Mouse (Mus musculus) layer of hippocampus, postnatal 10 days (tissue): ENCODE measurements around the gene Tspan5. TPM values are rescaled to one million over a fixed set of nuclear protein-coding genes. Genes with fewer than 3 reads are reported as not detected.

Experiments used
- DNase-seq, 2 experiments: peaks; one replicate each; pipeline ENCODE4 v3.0.0; 2021; ENCODE audit warnings: low spot score in 2 of 2
- total RNA-seq, 2 experiments: library from RNA; stranded (reverse); gene quantifications; 2 replicates each; pipeline ENCODE4 v1.2.3; 2021

Tspan5 gene
- total RNA-seq, 2 experiments from 2014 or later: 149 to 163 TPM

- no peak for DNase-seq
These were observed 101.2 kb downstream of the Tspan5 start for GRCm38 (mm10) chr3:138843180-138843579.

- DNase-seq: no peak
These were observed 101.6 kb downstream of the Tspan5 start for GRCm38 (mm10) chr3:138843641-138844040.

GRCm38 (mm10) chr3:138845820-138846219, 103.8 kb downstream of the Tspan5 start:
- DNase-seq: no peak

- DNase-seq: no peak
These were observed 105.8 kb downstream of the Tspan5 start for GRCm38 (mm10) chr3:138847809-138848208.

GRCm38 (mm10) chr3:138849755-138850301, 107.8 kb downstream of the Tspan5 start:
- no peak for DNase-seq

DNA sequence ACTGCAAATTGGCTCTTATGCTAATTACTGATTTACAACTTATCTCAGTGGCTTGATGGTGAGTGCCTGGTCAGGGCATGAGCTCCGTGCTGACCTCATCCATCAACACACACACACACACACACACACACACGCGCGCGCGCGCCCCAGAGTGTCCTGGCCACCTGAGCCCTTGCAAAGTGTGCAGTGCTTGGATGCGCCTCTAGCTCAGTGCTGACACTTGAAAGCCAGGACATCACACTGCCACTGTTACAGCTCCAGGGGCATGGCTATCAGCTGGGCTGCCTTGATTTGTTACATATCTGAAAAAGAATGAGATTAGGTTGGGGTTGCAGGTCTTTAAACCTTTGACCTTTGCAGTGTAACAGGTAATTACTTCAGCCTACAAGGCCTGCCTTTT, 109.9 kb downstream of the Tspan5 start:
- no peak for DNase-seq

- no peak for DNase-seq
These were observed 111.1 kb downstream of the Tspan5 start for GRCm38 (mm10) chr3:138852982-138853689.

GRCm38 (mm10) chr3:138853996-138854836, 112.2 kb downstream of the Tspan5 start:
- no peak for DNase-seq

DNA sequence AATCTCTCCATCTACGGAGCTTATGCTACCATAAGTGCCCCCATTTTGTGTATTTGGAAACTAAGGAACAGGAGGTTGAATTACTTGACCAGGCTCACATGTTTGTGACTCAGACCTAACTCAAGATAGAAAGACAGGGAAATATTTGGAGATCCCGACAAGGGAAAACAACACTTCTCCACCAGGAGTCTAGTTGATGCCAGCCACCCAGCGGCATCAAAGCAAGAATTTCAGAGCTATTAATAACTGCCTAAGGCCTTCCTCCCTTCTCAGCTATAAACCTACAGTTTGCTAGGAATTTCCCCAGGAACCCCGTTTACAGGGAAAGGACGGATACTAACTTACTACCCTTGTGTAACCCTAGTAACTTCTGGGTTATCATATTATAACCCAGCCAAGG, 113.4 kb downstream of the Tspan5 start:
- no peak for DNase-seq

DNA sequence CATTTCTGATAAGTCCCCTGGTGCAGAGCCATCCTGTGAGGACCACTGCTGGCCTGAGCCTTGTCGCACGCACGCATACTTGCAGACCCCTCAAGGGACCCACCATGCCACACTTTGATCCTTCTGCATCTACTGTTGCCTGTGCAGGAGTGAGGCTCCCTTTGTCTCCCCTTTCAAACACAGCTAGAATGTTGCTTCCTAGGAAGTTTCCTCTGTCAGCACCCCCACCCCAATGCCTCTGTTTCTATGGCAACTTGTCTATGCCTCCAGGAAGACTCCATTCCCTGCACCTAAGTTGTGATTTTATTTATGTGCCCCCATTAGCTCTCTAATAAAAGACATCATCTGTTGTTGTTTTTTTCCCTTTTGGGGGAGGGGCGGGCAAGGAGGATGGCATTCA, 115.0 kb downstream of the Tspan5 start:
- DNase-seq: no peak

DNA sequence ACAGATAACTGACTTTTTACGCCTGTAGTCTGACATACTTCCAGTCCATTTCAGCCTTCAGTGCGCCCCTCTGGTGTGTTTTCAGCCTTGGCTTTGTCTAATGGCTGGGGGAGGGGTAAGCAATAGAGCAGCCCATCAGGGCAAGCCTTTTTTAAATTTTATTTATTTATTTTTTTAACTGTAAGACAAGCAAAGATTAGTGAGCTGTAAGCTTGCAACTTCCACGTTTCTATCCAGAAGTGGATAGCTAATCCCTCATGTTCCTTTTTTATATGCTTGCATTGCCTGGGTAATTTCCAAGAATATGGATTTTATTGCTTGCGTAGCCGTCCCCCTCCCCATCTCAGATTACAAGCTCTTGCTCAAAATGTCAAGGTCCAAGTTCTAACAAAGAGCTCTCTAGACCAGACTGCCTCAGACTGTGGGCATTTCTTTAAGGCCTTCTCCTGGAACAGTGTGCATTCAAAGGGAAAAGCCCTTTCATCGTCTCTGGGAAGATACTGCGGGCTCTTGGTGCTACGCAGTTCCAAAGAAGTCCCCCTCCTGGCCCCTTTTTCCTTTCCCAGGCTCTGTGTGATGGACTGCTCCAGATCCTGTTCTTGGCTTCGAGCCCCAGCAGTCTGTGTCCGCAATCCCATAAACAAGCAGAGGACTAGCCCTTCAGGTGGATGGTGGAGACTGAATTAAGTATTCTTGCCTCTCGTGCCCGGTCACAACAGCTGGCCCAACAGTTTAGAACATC, 116.0 kb downstream of the Tspan5 start:
- no peak for DNase-seq

DNA sequence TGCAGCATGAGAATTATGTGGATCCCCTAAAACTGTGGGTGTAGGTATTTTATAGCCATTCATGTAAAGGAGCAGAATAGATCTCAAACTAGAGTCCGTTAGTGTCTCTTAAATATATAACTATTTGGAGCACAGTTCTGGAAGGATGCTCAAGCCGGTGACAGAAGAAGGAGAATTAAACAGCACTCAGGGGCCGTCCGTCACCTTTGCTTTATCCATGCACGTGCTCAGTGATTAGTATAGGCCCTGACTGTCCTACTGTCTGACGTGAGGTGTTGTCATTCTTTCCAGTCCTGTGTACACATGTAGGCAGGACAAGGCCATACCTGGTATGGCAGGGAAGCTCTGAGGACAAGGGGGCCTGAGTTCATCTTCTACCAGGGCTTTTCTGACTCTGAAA, 116.7 kb downstream of the Tspan5 start:
- DNase-seq: no peak

GRCm38 (mm10) chr3:138859166-138859565, 117.2 kb downstream of the Tspan5 start:
- DNase-seq: peak in 1 of 2 experiments; percentile 57

DNA sequence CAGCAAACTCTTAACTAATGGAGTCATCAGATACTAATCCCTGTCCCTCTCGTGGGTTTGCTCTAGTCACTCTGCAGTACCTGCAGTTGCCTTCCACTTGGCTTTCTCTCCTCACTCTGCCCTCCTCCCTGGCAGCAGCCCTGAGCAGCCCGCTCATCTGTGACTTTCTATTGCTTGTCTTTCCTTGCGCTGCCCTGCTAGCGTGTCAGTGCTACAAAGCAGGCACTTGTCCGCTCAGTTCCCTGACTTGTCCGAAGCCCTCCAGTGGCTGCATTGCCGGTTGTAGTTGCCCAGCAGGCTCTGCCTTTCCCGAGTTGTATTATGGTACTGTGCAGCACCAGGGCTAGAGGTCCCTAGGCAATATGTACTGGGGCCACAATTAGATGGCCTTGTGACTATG, 117.7 kb downstream of the Tspan5 start:
- DNase-seq: peak in 1 of 2 experiments; percentile 53

DNA sequence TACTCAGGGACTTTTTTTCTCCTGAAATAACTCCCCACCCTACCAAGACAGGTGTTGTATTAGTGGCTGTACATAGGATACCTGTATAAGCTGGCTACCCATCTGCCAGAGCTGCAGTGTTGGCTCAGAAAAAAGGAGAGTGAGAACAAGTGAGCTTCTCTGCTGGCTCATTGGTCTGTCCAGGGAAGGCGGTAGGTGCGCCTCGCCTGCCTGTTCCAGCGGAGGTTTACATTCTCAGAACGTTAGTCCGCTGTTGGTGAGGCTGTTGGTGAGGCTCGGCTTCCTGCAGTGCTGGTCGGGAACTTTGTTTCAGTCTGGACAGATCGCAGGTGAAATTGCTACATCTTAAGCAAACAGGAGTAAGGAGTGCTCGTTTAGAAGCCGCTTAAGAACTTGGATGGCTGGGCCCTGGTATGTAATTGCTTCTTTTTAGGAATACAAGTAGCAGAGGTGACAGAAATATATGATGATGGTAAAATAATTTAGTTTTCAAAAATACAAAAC, 118.3 kb downstream of the Tspan5 start:
- no peak for DNase-seq

DNA sequence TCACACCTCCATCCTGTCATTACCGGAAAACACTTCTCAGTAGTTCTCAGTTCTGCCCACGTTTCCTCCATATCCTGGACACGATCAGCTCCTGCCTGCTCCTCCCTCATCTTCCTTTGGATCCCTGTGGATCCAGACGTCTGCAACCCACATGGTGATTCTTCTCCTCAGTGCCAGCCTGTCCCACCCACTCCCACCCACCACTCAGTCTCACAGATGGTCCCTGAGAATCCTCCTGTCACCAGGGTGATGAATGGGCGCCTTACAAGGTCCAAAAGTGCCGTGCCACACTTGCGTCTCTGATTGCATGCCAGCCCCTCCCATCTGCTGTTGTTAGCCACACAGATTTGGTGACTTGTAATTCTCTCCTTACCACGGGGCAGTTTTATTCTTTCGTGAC, 119.0 kb downstream of the Tspan5 start:
- no peak for DNase-seq

- no peak for DNase-seq
These were observed 119.6 kb downstream of the Tspan5 start for GRCm38 (mm10) chr3:138861589-138861988.

- no peak for DNase-seq
These were observed 122.2 kb downstream of the Tspan5 start for GRCm38 (mm10) chr3:138864166-138864648.

DNA sequence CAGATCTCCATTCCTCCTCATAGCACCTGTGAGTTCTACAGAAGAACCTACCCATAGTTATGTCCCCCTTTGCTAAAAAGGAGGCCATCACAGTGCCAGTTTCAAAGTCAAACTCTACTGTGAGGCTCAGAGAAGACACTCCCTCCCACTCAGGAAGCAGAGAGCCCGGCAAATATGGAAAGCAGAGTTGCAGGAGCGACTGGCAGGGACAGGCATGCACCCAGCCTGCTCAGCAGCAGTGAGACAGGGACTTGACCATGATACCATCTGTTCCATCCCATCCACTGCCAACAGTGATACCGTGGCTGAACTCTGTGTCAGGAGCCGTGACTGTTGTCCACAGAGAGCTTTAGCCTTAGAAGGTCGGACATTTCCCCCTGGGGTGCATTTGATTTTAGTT, 123.3 kb downstream of the Tspan5 start:
- no peak for DNase-seq

DNA sequence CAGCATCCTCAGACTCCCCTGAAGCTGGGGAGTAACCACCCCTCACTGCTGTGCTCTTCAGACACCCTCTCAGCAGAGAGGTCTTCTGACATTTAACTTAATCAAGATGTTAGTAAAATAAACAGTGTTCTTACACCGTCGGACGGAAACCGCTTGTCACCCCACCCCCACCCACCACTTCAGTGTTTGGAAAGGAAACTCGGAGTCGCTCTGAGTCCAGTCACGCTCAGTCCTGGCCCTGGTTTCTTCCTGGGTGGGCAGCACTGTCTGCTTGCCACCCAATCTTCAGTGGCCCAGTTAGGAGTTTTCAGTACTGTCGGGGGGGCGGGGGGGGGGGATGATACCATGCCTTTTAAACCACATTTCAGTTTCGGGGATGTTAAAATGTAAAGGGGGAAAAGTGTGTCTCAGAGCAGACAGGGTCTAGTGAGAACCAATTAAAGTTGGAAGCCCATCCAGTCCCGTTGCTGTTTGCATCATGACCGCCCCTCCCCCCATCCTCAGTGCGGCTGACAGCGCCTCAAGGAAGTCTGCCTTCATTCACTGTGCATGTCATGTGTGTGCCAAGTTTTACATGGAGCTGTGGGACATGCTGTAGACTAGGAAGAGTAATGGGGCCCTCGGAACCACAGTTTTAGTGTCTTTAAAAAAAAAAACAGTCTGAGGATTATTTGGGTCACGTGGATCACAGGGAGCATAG, 125.3 kb downstream of the Tspan5 start:
- DNase-seq: no peak

DNA sequence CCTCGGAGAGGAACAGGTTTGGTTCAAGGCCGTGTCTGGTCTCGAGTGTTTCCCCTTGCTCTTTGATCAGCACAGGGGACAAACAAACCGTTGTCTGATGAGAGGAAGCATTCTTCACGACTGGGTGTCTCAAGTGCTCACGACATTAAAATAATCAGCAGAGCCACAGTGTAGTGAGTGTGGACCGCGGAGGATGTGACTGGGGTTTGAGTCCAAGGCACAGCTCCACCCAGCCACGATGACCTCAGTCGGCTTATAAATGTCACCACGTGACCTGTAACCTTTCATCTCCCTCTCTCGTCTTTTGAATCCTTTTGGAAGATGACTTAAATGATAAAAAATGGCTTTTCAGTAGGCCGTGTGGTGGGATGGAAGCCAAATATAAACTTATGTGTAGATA, 126.4 kb downstream of the Tspan5 start:
- DNase-seq: no peak
